Mouse (Mus musculus): ENCODE results near the gene Oxct2b.
"Not testable (repeated sequence)": the region's sequence is repeated elsewhere in the genome, so short reads cannot be mapped to it uniquely, and the experiment has no call there.

Oxct2b gene

GRCm38 (mm10) chr4:123114651-123115050 lies 1.4 kb upstream of the Oxct2b start:
- DNase-seq, result not testable (repeated sequence)

GRCm38 (mm10) chr4:123116640-123117039 lies 574 bp downstream of the Oxct2b start:
- DNase-seq, result not testable (repeated sequence)

- no peak for DNase-seq
These were observed 5.2 kb downstream of the Oxct2b start for GRCm38 (mm10) chr4:123121286-123121685.

DNA sequence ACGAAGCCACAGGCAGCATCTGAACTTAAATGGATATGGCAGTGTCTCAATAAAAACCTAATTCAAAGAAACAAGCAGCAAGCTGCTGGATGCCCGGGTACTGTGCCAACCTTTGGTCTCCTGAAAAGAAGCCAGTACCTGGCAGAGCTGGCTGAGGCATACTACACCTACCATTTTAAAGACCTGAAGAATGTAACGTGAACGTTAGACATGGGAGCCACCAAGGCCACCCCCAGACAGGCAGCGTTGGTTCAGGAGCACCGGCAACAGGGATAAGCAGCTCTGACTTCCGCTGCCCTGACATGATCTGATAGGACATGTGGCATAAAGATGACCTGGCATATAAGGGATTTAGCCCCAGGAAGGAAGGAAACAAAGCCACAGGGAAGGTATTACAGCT lies 10.6 kb downstream of the Oxct2b start:
- DNase-seq, result no peak

DNA sequence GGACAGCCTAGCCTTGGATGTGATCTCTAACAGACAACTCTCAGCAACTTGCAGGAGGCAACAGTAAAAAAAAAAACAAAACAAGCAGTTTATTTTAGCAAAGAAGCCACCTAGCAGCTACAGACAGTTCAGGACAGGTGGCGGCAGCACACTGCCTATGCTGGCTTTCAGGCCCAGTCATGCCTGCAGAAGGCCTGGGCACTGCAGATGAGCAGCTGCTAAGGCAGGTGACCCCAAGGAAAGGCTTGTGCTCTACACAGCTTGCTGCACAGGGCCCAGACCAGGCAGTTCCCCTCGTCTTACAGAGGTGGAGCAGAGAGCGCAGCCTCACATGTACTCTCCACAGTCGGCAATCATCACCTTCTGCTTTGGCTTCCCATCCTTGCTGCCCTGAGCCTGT lies 11.0 kb downstream of the Oxct2b start:
- DNase-seq, result no peak

DNA sequence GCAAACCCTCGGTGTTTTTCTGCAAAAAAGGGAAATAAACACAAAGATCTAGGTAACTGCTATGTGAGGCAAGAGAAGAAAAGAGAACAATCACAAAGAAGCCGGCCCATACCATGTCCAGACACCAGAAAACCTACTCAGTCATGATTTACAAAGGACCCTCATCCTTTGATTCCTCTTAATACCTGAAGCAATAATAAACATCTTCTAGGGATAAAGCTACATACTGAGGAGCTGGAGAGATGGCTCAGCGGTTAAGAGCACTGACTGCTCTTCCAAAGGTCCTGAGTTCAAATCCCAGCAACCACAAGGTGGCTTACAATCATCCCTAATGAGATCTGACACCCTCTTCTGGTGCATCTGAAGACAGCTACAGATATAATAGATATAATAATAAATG lies 21.5 kb downstream of the Oxct2b start:
- no peak for DNase-seq

DNA sequence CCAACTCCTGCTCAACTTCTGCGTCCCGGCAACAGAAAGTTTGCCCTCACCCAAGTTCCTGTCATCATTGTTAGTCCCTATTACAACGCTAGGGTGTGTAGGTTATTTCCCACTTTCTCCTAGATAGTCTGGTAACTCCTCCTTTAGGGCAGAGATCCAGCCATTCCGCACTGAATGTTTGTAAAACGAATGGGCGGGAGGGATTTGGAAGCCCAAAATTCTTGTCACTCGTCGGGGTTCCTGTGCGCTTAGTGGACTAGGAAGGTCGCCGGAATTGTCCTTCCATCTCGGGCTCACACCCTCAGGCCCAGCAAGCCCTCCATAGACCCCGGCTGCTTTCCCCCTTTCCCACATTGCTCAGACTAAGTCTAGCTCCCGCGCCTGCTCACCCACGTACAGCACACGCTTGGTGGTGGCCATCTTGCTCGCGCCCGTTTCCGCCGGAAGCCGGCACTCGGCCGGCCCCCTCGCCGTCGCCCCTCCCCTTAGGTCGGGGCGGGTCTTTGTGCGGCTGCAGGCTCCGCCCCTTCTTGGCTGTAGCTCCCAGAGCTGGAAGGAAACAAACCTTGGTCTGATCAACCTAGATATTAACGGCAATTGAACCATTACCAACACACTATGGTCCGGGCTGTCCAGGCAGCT lies 23.6 kb downstream of the Oxct2b start, which contains the start of gene Ppie:
Gene Ppie (minus strand): TSS at position 439 of the 642 bp plus-strand sequence.
- peak; percentile 80 to 92 for DNase-seq

- DNase-seq, result no peak
These were observed 31.5 kb downstream of the Oxct2b start for GRCm38 (mm10) chr4:123147446-123148150.

GRCm38 (mm10) chr4:123152003-123152402 lies 35.9 kb downstream of the Oxct2b start:
- DNase-seq, result no peak

DNA sequence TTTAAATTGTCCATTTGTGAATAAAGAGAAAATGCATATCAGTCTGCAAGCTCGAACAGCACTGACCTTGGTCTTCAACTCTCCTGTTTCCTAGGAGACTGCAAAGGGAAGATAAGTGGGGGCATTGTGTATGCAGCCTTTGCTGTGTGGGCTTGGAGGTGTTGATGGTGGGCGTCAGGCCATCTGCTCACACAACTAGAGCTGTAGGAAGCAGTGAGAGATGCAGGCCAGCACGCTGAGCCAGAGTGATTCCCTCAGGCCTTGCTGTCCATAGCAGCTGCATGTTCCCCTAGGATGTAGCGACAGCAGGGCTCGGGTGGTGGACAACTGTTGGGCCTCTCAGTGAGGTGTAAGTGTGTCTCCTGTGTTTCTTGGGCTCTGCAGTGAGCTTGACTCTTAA lies 36.9 kb downstream of the Oxct2b start:
- no peak for DNase-seq

GRCm38 (mm10) chr4:123155004-123155403 lies 38.9 kb downstream of the Oxct2b start:
- peak; percentile 32 to 41 for DNase-seq

DNA sequence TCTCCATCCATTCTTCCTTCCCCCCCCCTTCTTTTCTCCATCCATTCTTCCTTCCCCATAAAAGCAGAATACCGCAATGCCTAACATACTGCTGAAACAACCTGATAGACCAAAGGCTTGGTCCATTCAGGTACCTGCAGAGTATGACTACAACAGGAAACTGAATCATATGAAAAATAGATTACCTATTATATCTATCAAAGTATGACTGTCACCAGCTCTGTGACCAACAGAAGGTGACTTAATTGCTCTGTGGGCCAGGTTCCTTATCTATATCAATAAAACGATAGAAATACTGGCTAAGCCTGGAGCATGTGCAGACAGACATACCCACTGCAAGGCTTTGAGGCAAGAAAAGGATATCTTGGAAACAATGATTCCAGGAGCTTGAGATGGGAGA lies 39.4 kb downstream of the Oxct2b start:
- no peak for DNase-seq

GRCm38 (mm10) chr4:123155840-123156239 lies 39.8 kb downstream of the Oxct2b start:
- DNase-seq, result no peak

- DNase-seq, result no peak
These were observed 44.5 kb downstream of the Oxct2b start for GRCm38 (mm10) chr4:123160571-123160970.

DNA sequence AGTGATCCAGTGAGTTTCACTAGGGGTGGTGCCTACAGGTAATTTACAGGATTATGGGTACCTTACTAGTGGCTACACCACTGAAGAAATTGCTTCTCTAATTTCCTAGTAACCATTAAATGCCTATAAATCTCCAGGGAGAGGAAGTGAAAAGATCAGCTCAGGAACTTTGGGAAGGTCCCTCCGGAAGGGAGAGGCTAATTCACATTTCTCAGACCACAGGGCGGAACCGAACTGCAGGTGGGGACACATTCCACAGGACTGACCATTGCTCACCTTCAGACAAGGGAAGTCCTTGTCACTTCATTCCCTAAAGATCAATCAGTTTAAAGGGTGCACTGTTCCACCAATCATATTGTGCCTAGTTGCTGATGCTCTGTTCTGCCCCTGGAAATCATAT lies 45.2 kb downstream of the Oxct2b start:
- DNase-seq, result not testable (repeated sequence)

- no peak for DNase-seq
These were observed 46.3 kb downstream of the Oxct2b start for GRCm38 (mm10) chr4:123162305-123162917.

- no peak for DNase-seq
These were observed 48.1 kb downstream of the Oxct2b start for GRCm38 (mm10) chr4:123164157-123164556.
